Mouse (Mus musculus) left cerebral cortex, postnatal 25 days (tissue): ENCODE measurements around the gene Ctdspl2. TPM values are rescaled to one million over a fixed set of nuclear protein-coding genes. Genes with fewer than 3 reads are reported as not detected.

Source experiments
- DNase-seq, 2 experiments: peaks; one replicate each; pipeline ENCODE4 v3.0.0; 2022; ENCODE audit warnings: low spot score in 2 of 2, mixed read lengths in 1 of 2
- intact Hi-C: fragments of 180-260 bp; cut with DNase I; formaldehyde crosslinking; loops from one replicate; pipeline ENCODE4 v1.15.1; 2025
- microRNA-seq, 2 experiments: library from miRNA; unstranded; fragments of <30 nt; microRNA quantifications; one replicate each; pipeline ENCODE4 v1.2.0; 2022
- total RNA-seq, 2 experiments: library from RNA; stranded (reverse); gene quantifications; 2 replicates each; pipeline ENCODE4 v1.2.3; 2021

Gene Ctdspl2
- total RNA-seq, 2 experiments from 2014 or later: 35.9 to 38.3 TPM

GRCm38 (mm10) chr2:122036064-122036463, 80.3 kb downstream of the Ctdspl2 start:
- DNase-seq: no peak
- intact Hi-C loops: no loop called here

- intact Hi-C loops: no loop called here
- DNase-seq: no peak
These were observed 88.1 kb downstream of the Ctdspl2 start for GRCm38 (mm10) chr2:122043926-122044325.

DNA sequence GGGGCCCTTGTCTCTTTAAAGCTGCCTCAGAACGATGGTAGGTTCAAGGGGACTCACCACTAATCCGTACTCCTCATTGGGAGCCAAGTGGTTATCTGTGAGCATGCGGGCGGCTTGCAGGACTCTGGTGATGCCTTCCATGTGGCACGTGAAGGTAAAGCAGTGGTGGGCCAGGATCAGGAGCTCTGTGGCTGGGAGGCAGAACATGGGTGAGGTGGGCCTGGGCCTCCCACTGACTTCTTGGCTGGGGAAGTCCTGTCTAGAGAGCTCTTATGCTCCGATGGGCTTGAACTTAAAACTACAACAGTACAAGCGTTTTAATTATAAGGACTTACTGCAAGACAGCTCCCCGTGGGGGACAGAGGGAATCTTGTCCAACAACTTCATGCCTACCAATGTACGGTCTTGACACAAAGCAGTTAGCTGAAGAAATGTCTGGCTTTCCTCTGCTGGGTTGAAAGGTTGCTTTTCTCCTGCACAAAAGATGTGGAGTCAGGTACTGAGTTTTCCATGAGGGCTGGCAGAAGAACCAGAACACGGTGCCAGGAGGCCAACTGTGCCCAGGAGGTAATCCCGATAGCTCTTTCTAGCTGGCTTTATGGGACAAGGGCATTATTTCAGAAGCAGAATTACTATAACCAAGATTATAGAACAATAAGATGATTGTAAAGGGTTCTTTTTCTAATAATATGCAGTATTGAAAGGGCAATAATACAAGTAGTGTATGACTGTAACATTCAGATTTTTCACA, 103.7 kb downstream of the Ctdspl2 start:
- intact Hi-C loops: no loop called here
- no peak for DNase-seq

Small RNAs within 50 kb of the gene (microRNA-seq; reads per million reads assigned to microRNA genes)
- gene Gm47314: 0.34 to 0.50 reads per million in 2 experiments

Other genes with a start within 250 kb of the Ctdspl2 start
- 10 to 100 TPM; 46.4 to 51.6 TPM for gene Frmd5, start 148.9 kb upstream of the Ctdspl2 start, total RNA-seq
- 100 to 1,000 TPM; 113 to 119 TPM for gene Casc4, start 89.0 kb upstream of the Ctdspl2 start, total RNA-seq
- gene Mageb3, start 91 bp downstream of the Ctdspl2 start, total RNA-seq: under 1 TPM in 1 of 2 experiments, not detected in 1; 0.18 TPM
- 10 to 100 TPM; 19.3 to 20.5 TPM for gene Eif3j1, start 72.5 kb downstream of the Ctdspl2 start, total RNA-seq
- 10 to 100 TPM; 14.9 to 16.6 TPM for gene Spg11, start 162.4 kb downstream of the Ctdspl2 start, total RNA-seq
- 100 to 1,000 TPM; 104 to 107 TPM for gene B2m, start 191.7 kb downstream of the Ctdspl2 start, total RNA-seq
- gene Trim69, start 204.7 kb downstream of the Ctdspl2 start, total RNA-seq: not detected
- gene Patl2, start 230.2 kb downstream of the Ctdspl2 start, total RNA-seq: not detected
- not detected for gene Terb2, start 230.3 kb downstream of the Ctdspl2 start, total RNA-seq